Mouse (Mus musculus): ENCODE measurements around the gene Spryd3. TPM values are rescaled to one million over a fixed set of nuclear protein-coding genes. Genes with fewer than 3 reads are reported as not detected.

The Spryd3 gene
- polyA plus RNA-seq, 1 experiment from 2014 or later: 56.4 TPM

GRCm38 (mm10) chr15:102094988-102095387, 41.0 kb downstream of the Spryd3 start:
- WGBS: 91% methylated on average over 16 of the region's 16 CpGs
- Histone ChIP-seq H3K4me2 (ENCODE audit: low read length) (no peak overlapping the region), H3K36me3 (ENCODE audit: control insufficient read depth, insufficient read depth) (peaks cover 40% of the 10 kb centered on the region), H3K27ac (ENCODE audit: low read length) (no peak overlapping the region), H3K27me3 (replicated peaks; ENCODE audit: control insufficient read depth, insufficient read depth, low read length) (no peaks in the 10 kb centered on the region), H3K9me3 (ENCODE audit: control insufficient read depth, low read length) (no peaks in the 10 kb centered on the region), H3K4me1 (replicated peaks; ENCODE audit: control insufficient read depth, insufficient read depth, low read length) (0 out of 2 replicates have a peak, but pooled peaks cover 3% of the 10 kb centered on the region), H3K9ac (replicated peaks; ENCODE audit: low read depth, low read length) (no peak overlapping the region), H3K4me3 (replicated peaks; ENCODE audit: low read length) (no peak overlapping the region)
- no peak for ATAC-seq

- Histone ChIP-seq H3K4me1 (replicated peaks; ENCODE audit: control insufficient read depth, insufficient read depth, low read length) (no peaks in the 10 kb centered on the region), H3K27ac (ENCODE audit: low read length) (no peak overlapping the region), H3K4me3 (replicated peaks; ENCODE audit: low read length) (no peak overlapping the region), H3K36me3 (ENCODE audit: control insufficient read depth, insufficient read depth) (peaks cover 46% of the 10 kb centered on the region), H3K4me2 (ENCODE audit: low read length) (no peak overlapping the region), H3K27me3 (replicated peaks; ENCODE audit: control insufficient read depth, insufficient read depth, low read length) (no peaks in the 10 kb centered on the region), H3K9ac (replicated peaks; ENCODE audit: low read depth, low read length) (no peak overlapping the region), H3K9me3 (ENCODE audit: control insufficient read depth, low read length) (no peaks in the 10 kb centered on the region)
- 57% methylated on average over 2 of the region's 2 CpGs for WGBS
- ATAC-seq: no peak
Observed at GRCm38 (mm10) chr15:102094157-102094556, 41.9 kb downstream of the Spryd3 start.

GRCm38 (mm10) chr15:102092222-102092621, 43.8 kb downstream of the Spryd3 start:
- H3K4me1 ChIP-seq (replicated peaks; ENCODE audit: control insufficient read depth, insufficient read depth, low read length): no peaks in the 10 kb centered on the region
- ATAC-seq: no peak
- no peaks in the 10 kb centered on the region for H3K27me3 ChIP-seq (replicated peaks; ENCODE audit: control insufficient read depth, insufficient read depth, low read length)
- 93% methylated on average over 4 of the region's 4 CpGs for WGBS
- peaks cover 51% of the 10 kb centered on the region for H3K36me3 ChIP-seq (ENCODE audit: control insufficient read depth, insufficient read depth)
- no peaks in the 10 kb centered on the region for H3K9me3 ChIP-seq (ENCODE audit: control insufficient read depth, low read length)
- H3K4me3 ChIP-seq (replicated peaks; ENCODE audit: low read length): no peak overlapping the region
- H3K27ac ChIP-seq (ENCODE audit: low read length): no peak overlapping the region
- no peak overlapping the region for H3K4me2 ChIP-seq (ENCODE audit: low read length)
- H3K9ac ChIP-seq (replicated peaks; ENCODE audit: low read depth, low read length): no peak overlapping the region

- Histone ChIP-seq H3K27ac (ENCODE audit: low read length) (no peak overlapping the region), H3K4me3 (replicated peaks; ENCODE audit: low read length) (no peak overlapping the region), H3K9me3 (ENCODE audit: control insufficient read depth, low read length) (no peaks in the 10 kb centered on the region), H3K9ac (replicated peaks; ENCODE audit: low read depth, low read length) (no peak overlapping the region), H3K36me3 (ENCODE audit: control insufficient read depth, insufficient read depth) (peaks cover 55% of the 10 kb centered on the region), H3K4me2 (ENCODE audit: low read length) (no peak overlapping the region), H3K27me3 (replicated peaks; ENCODE audit: control insufficient read depth, insufficient read depth, low read length) (no peaks in the 10 kb centered on the region), H3K4me1 (replicated peaks; ENCODE audit: control insufficient read depth, insufficient read depth, low read length) (no peaks in the 10 kb centered on the region)
- no peak for ATAC-seq
- WGBS: 79% methylated on average over 1 of the region's 1 CpGs
Observed at GRCm38 (mm10) chr15:102091688-102092087, 44.3 kb downstream of the Spryd3 start.

- no peak overlapping the region for H3K4me3 ChIP-seq (replicated peaks; ENCODE audit: low read length)
- H3K27me3 ChIP-seq (replicated peaks; ENCODE audit: control insufficient read depth, insufficient read depth, low read length): no peaks in the 10 kb centered on the region
- no peaks in the 10 kb centered on the region for H3K4me1 ChIP-seq (replicated peaks; ENCODE audit: control insufficient read depth, insufficient read depth, low read length)
- H3K36me3 ChIP-seq (ENCODE audit: control insufficient read depth, insufficient read depth): peaks cover 58% of the 10 kb centered on the region
- 92% methylated on average over 12 of the region's 12 CpGs for WGBS
- no peak overlapping the region for H3K4me2 ChIP-seq (ENCODE audit: low read length)
- no peaks in the 10 kb centered on the region for H3K9me3 ChIP-seq (ENCODE audit: control insufficient read depth, low read length)
- H3K27ac ChIP-seq (ENCODE audit: low read length): no peak overlapping the region
- ATAC-seq: no peak
- H3K9ac ChIP-seq (replicated peaks; ENCODE audit: low read depth, low read length): no peak overlapping the region
Observed at GRCm38 (mm10) chr15:102091063-102091679, 44.9 kb downstream of the Spryd3 start.

- Histone ChIP-seq H3K36me3 (ENCODE audit: control insufficient read depth, insufficient read depth) (peaks cover 65% of the 10 kb centered on the region), H3K4me1 (replicated peaks; ENCODE audit: control insufficient read depth, insufficient read depth, low read length) (no peaks in the 10 kb centered on the region), H3K27ac (ENCODE audit: low read length) (no peak overlapping the region), H3K9ac (replicated peaks; ENCODE audit: low read depth, low read length) (no peak overlapping the region), H3K9me3 (ENCODE audit: control insufficient read depth, low read length) (no peaks in the 10 kb centered on the region), H3K4me3 (replicated peaks; ENCODE audit: low read length) (no peak overlapping the region), H3K4me2 (ENCODE audit: low read length) (no peak overlapping the region), H3K27me3 (replicated peaks; ENCODE audit: control insufficient read depth, insufficient read depth, low read length) (no peaks in the 10 kb centered on the region)
- no peak for ATAC-seq
- 87% methylated on average over 12 of the region's 12 CpGs for whole genome bisulfite sequencing
Observed at GRCm38 (mm10) chr15:102089914-102090585, 46.0 kb downstream of the Spryd3 start.

GRCm38 (mm10) chr15:102083028-102083427, 53.0 kb downstream of the Spryd3 start:
- Histone ChIP-seq H3K4me3 (replicated peaks; ENCODE audit: low read length) (no peak overlapping the region), H3K9ac (replicated peaks; ENCODE audit: low read depth, low read length) (no peak overlapping the region), H3K4me2 (ENCODE audit: low read length) (no peak overlapping the region), H3K4me1 (replicated peaks; ENCODE audit: control insufficient read depth, insufficient read depth, low read length) (no peaks in the 10 kb centered on the region), H3K27ac (ENCODE audit: low read length) (no peak overlapping the region), H3K9me3 (ENCODE audit: control insufficient read depth, low read length) (no peaks in the 10 kb centered on the region), H3K27me3 (replicated peaks; ENCODE audit: control insufficient read depth, insufficient read depth, low read length) (no peaks in the 10 kb centered on the region), H3K36me3 (ENCODE audit: control insufficient read depth, insufficient read depth) (peaks cover 26% of the 10 kb centered on the region)
- no peak for ATAC-seq
- 91% methylated on average over 4 of the region's 4 CpGs for WGBS

GRCm38 (mm10) chr15:102082148-102082547, 53.9 kb downstream of the Spryd3 start:
- Histone ChIP-seq H3K9ac (replicated peaks; ENCODE audit: low read depth, low read length) (no peak overlapping the region), H3K27me3 (replicated peaks; ENCODE audit: control insufficient read depth, insufficient read depth, low read length) (no peaks in the 10 kb centered on the region), H3K9me3 (ENCODE audit: control insufficient read depth, low read length) (no peaks in the 10 kb centered on the region), H3K36me3 (ENCODE audit: control insufficient read depth, insufficient read depth) (peaks cover 26% of the 10 kb centered on the region), H3K4me3 (replicated peaks; ENCODE audit: low read length) (no peak overlapping the region), H3K4me2 (ENCODE audit: low read length) (no peak overlapping the region), H3K27ac (ENCODE audit: low read length) (no peak overlapping the region), H3K4me1 (replicated peaks; ENCODE audit: control insufficient read depth, insufficient read depth, low read length) (no peaks in the 10 kb centered on the region)
- no peak for ATAC-seq
- 91% methylated on average over 4 of the region's 4 CpGs for WGBS

GRCm38 (mm10) chr15:102080429-102080828, 55.6 kb downstream of the Spryd3 start:
- Histone ChIP-seq H3K9me3 (ENCODE audit: control insufficient read depth, low read length) (no peaks in the 10 kb centered on the region), H3K36me3 (ENCODE audit: control insufficient read depth, insufficient read depth) (peaks cover 14% of the 10 kb centered on the region), H3K4me3 (replicated peaks; ENCODE audit: low read length) (no peak overlapping the region), H3K27me3 (replicated peaks; ENCODE audit: control insufficient read depth, insufficient read depth, low read length) (no peaks in the 10 kb centered on the region), H3K4me2 (ENCODE audit: low read length) (no peak overlapping the region), H3K4me1 (replicated peaks; ENCODE audit: control insufficient read depth, insufficient read depth, low read length) (peaks cover 6% of the 10 kb centered on the region), H3K27ac (ENCODE audit: low read length) (no peak overlapping the region), H3K9ac (replicated peaks; ENCODE audit: low read depth, low read length) (no peak overlapping the region)
- ATAC-seq: no peak
- WGBS: 67% methylated on average over 2 of the region's 2 CpGs
